Mouse (Mus musculus) testis, adult 2 months (tissue): ENCODE data around the gene Pik3cd.

Source experiments
- CTCF ChIP-seq: fragments of 200-500 bp; IDR thresholded peaks from 2 replicates; pipeline ENCODE4 v1.5.1; 2012; ENCODE audit warnings: low read depth, mild to moderate bottlenecking, inconsistent platforms, low read length, moderate library complexity; ENCODE audit not compliant: control insufficient read depth, insufficient read depth, insufficient replicate concordance
- POLR2A ChIP-seq: fragments of 200-500 bp; IDR thresholded peaks from 2 replicates; pipeline ENCODE4 v1.6.1; 2012; ENCODE audit warnings: low read depth, mild to moderate bottlenecking, inconsistent platforms, low read length, moderate library complexity; ENCODE audit not compliant: control insufficient read depth

- TF ChIP-seq CTCF: no peak
- no peak for TF ChIP-seq POLR2A
These were observed 40.3 kb downstream of the Pik3cd start for GRCm38 (mm10) chr4:149661967-149662589.
